Mouse (Mus musculus) neural tube, embryonic 14.5 days (tissue): ENCODE measurements at regions not wholly inside any gene's neighbourhood (a gene's known extent, or its start where the extent isn't known, plus 50 kb on each side); places are given as distances from the start of the nearest gene placed in this dataset.

Source experiments
- ATAC-seq: fragments of 200-750 bp; cut with Nextera tagmentation; 2 replicates; pipeline ENCODE4 v1.8.0; 2017; ENCODE audit warnings: low read depth, mild to moderate bottlenecking, moderate TSS enrichment, moderate library complexity
- H3K27ac ChIP-seq: fragments of 300-500 bp; sonication (generic); 2 replicates; pipeline ENCODE4 v1.5.1; 2014; ENCODE audit warnings: low read depth, mild to moderate bottlenecking, control low read depth, low read length, moderate library complexity, mixed read lengths
- H3K27me3 ChIP-seq: fragments of 300-500 bp; sonication (generic); 2 replicates; pipeline ENCODE4 v1.6.1; 2014; ENCODE audit warnings: low read length; ENCODE audit not compliant: control insufficient read depth, insufficient read depth
- H3K36me3 ChIP-seq: fragments of 300-500 bp; sonication (generic); 2 replicates; pipeline ENCODE4 v1.6.1; 2014; ENCODE audit warnings: low read length, mixed read lengths; ENCODE audit not compliant: control insufficient read depth, insufficient read depth
- H3K4me1 ChIP-seq: fragments of 300-500 bp; sonication (generic); 2 replicates; pipeline ENCODE4 v1.6.1; 2014; ENCODE audit warnings: low read length; ENCODE audit not compliant: control insufficient read depth, insufficient read depth
- H3K4me2 ChIP-seq: fragments of 300-500 bp; sonication (generic); 2 replicates; pipeline ENCODE4 v1.6.1; 2014; ENCODE audit warnings: mild to moderate bottlenecking, low read depth, low read length, control low read depth
- H3K4me3 ChIP-seq: fragments of 300-500 bp; sonication (generic); 2 replicates; pipeline ENCODE4 v1.5.1; 2014; ENCODE audit warnings: low read depth, low read length, control low read depth, mixed read lengths
- H3K9ac ChIP-seq: fragments of 300-500 bp; sonication (generic); replicated peaks from 2 replicates; pipeline ENCODE4 v1.6.1; 2014; ENCODE audit warnings: low read depth, mild to moderate bottlenecking, control low read depth, low read length, mixed read lengths
- H3K9me3 ChIP-seq: fragments of 300-500 bp; sonication (generic); 2 replicates; pipeline ENCODE4 v1.6.1; 2016; ENCODE audit warnings: low read length; ENCODE audit not compliant: control insufficient read depth
- WGBS: fragments of 180-500 bp; shearing (Covaris S2); extraction: QIAGEN DNeasy Blood & Tissue Kit; methylation state at CpG from one replicate; pipeline ENCODE4 v1.1.7; 2014; 5-methylcytosine and 5-hydroxymethylcytosine counted together

DNA sequence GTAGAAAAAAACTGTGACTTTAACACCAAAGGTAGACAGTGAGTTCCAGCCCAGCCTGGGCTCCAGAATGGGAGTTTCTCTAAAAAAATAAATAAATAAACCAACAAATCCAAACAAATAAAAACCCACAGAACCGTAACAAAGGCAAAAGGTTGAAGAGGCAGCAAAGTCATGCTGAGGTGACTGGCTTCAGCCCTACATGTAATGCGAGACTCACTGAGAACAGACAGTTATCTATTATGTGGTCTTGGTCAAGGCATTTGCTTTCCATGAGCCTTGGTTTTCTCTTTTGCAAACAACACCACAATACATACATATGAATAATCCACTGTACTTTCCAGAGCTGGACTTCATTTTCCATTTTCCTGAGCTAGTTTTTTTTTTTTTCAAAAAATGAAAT is 516.6 kb upstream of the Adam5 start:
- Histone ChIP-seq H3K36me3 (no peaks in the 10 kb centered on the region), H3K4me2 (no peak overlapping the region), H3K9me3 (no peaks in the 10 kb centered on the region), H3K4me1 (no peaks in the 10 kb centered on the region), H3K27me3 (no peaks in the 10 kb centered on the region), H3K4me3 (no peak overlapping the region), H3K27ac (no peak overlapping the region), H3K9ac (no peak overlapping the region)
- WGBS: 77% methylated on average over 2 of the region's 2 CpGs
- no peak for ATAC-seq

DNA sequence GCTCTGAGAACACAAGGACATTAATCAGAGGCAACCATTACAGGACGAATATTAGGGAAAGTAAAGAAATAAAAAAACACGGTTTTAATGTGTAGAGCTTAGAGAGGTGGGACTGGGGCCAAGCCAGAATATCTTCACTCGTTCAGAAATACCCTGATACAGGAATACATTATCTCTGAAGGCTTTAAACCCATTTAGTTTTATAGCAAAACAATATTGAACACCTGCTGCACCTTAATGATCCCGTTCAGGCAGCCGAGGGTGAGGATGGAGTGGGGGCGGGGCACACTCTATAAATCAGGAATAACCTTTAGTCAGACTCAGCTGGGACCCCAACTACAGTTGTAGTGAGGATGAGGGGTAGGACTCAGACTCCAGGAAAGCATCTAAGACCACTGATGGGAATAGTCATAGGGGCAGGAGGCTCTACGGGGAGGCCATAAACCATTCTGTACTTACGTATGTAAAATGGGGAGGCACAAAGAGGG is 508.0 kb upstream of the Adam5 start:
- H3K9ac ChIP-seq: no peak overlapping the region
- H3K4me3 ChIP-seq: no peak overlapping the region
- WGBS: 17% methylated on average over 8 of the region's 8 CpGs
- no peaks in the 10 kb centered on the region for H3K36me3 ChIP-seq
- H3K27ac ChIP-seq: peak overlapping the region; percentile 49; the same call in 1 of the 2 replicates
- no peak overlapping the region for H3K4me2 ChIP-seq
- H3K4me1 ChIP-seq: peaks cover 12% of the 10 kb centered on the region
- peak; percentile 71 for ATAC-seq
- H3K27me3 ChIP-seq: no peaks in the 10 kb centered on the region
- H3K9me3 ChIP-seq: no peaks in the 10 kb centered on the region

DNA sequence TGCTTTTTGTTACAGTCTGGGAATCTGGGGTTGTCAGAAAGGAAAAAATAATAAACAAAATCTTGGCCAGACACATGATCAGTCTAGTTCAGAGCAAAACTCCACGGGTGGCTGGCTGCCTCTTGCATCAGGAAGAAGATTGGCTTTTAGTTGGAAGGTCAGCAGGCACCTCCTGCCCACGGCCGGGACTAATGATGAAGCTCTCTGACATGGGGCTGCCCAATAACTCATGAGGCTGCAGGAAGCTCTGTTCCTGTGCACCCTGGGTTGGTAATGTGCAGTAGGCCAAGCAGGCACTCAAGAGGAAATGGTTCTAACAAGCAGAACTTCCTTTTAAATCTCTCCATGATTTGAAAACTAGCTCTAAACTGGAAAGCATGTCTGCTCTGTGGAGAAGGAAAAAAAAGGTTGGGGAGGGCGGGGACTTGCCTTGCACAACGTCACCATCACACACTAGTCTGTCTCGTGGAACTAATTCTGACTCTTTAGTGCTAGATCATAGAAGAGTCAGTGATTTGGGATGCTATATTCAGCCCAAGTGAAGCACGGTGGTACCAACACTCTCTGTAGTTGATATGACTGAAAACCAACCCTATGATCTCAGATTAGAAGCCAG is 507.1 kb upstream of the Adam5 start:
- ATAC-seq: 0 out of 2 replicates have a peak, but pooled peaks have one; percentile 5
- Histone ChIP-seq H3K4me1 (peaks cover 12% of the 10 kb centered on the region), H3K9me3 (no peaks in the 10 kb centered on the region), H3K36me3 (no peaks in the 10 kb centered on the region), H3K27ac (peak overlapping the region; percentile 49; the same call in 1 of the 2 replicates), H3K27me3 (no peaks in the 10 kb centered on the region), H3K4me2 (no peak overlapping the region), H3K4me3 (no peak overlapping the region), H3K9ac (no peak overlapping the region)
- WGBS: 45% methylated on average over 7 of the region's 7 CpGs

DNA sequence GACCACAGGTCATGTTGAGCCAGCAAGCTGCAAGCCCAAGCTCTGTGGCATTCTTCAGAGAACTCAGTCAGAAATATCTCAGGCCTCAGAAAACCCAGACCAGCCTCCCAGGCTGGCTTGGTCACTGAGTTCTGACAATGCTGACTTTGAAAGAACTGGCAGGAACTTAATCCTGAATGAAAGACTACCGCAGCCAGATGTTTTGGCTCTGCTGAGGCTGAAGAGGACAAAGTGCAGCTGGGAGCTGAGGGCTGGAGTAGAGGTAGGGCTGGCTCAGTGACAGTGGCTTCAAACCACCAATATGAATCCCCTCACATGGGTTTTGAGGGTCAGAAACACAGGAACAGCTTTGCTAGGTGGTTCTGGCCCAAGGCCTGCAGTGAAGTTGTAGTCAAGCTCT is 505.6 kb upstream of the Adam5 start:
- H3K4me1 ChIP-seq: peaks cover 12% of the 10 kb centered on the region
- H3K27me3 ChIP-seq: no peaks in the 10 kb centered on the region
- ATAC-seq: no peak
- no peak overlapping the region for H3K9ac ChIP-seq
- H3K9me3 ChIP-seq: no peaks in the 10 kb centered on the region
- no peak overlapping the region for H3K4me3 ChIP-seq
- no peak overlapping the region for H3K4me2 ChIP-seq
- no peak overlapping the region for H3K27ac ChIP-seq
- WGBS: 75% methylated on average over 1 of the region's 1 CpGs
- H3K36me3 ChIP-seq: no peaks in the 10 kb centered on the region

DNA sequence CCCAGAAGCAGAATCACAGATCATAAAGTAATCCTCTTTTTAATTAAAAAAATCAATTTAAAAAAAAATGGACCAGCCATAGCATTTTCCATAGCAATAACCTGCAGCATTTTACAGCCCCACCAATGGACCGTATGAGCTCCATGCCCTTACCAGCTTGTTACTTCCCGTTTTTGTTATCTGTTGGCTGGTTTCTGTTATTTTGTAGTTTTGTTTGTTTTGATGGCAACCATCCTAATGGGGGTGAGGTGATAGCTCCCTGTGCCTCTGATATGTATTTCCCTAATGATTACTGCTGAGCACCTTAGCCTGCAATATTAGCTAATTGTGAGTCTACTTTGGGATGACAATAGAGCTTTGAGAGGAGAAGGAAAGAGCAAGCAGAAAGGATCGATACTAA is 504.1 kb upstream of the Adam5 start:
- no peak overlapping the region for H3K27ac ChIP-seq
- no peak overlapping the region for H3K4me3 ChIP-seq
- H3K36me3 ChIP-seq: no peaks in the 10 kb centered on the region
- no peak overlapping the region for H3K4me2 ChIP-seq
- H3K9ac ChIP-seq: no peak overlapping the region
- no peaks in the 10 kb centered on the region for H3K27me3 ChIP-seq
- WGBS: 48% methylated on average over 3 of the region's 3 CpGs
- H3K9me3 ChIP-seq: no peaks in the 10 kb centered on the region
- peaks cover 12% of the 10 kb centered on the region for H3K4me1 ChIP-seq
- ATAC-seq: no peak

DNA sequence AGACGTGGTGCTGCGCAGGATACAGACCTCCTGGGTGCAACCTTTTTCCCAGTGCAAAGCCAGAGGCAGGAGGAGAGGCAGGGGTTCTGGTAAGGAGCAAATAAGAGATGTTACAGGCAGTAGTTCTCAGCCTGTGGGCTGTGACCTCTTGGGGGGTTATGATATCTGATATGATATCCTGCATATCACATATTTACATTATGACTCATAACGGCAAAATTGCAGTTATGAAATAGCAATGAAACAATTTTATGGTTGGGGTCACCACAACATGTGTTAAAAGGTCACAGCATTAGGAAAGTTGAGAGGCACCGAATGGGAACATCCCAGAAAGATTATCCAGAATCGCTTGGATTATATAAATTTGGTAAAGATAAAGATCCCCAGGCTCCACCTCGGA is 502.8 kb upstream of the Adam5 start:
- Histone ChIP-seq H3K27me3 (no peaks in the 10 kb centered on the region), H3K27ac (no peak overlapping the region), H3K4me3 (no peak overlapping the region), H3K4me2 (no peak overlapping the region), H3K9me3 (no peaks in the 10 kb centered on the region), H3K36me3 (no peaks in the 10 kb centered on the region), H3K4me1 (peaks cover 7% of the 10 kb centered on the region), H3K9ac (no peak overlapping the region)
- 81% methylated on average over 6 of the region's 6 CpGs for WGBS
- ATAC-seq: no peak

DNA sequence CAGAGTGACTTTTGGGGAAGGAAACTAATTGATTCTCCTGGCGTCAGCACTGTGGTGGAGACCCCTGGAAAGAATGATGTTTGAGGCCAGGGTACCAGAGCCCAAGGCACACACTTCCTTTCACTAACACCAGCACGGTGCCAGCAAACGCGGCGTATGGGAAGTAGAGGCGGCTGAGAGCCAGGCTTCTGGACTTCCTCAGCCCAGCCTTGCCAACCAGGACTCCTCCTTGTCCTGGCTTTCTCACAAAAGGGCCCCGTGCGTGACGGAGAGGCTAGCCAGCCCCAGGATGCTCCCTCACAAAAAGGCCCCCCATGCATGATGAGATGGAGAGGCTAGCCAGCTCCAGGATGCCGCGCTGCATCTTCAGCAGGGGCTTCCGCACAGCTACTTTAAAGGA is 502.1 kb upstream of the Adam5 start:
- H3K9ac ChIP-seq: no peak overlapping the region
- H3K27ac ChIP-seq: no peak overlapping the region
- H3K4me1 ChIP-seq: peaks cover 2% of the 10 kb centered on the region
- no peaks in the 10 kb centered on the region for H3K9me3 ChIP-seq
- no peak overlapping the region for H3K4me2 ChIP-seq
- ATAC-seq: peak; percentile 24; the same call in 1 of the 2 replicates
- no peaks in the 10 kb centered on the region for H3K27me3 ChIP-seq
- WGBS: 62% methylated on average over 12 of the region's 12 CpGs
- H3K36me3 ChIP-seq: no peaks in the 10 kb centered on the region
- H3K4me3 ChIP-seq: no peak overlapping the region

DNA sequence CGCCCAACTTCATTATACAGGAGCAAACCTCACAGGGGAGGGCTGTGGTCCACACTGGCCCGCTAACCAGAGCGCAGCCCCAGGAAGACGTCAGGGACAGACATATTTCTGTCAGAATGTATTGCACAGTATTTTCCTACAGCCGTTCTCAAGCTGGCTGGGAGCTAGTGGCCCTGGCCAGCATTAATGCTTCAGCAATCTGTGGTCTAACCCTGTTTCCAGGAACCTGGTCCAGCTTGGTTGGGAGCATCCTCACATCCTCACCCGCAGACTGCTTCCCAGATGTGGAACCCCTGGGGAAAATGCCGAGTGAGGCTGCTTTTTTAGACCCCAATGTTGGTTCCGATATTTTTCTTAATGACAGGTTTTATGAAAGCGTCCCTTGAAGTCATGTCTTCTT is 500.6 kb upstream of the Adam5 start:
- H3K36me3 ChIP-seq: no peaks in the 10 kb centered on the region
- H3K4me1 ChIP-seq: no peaks in the 10 kb centered on the region
- H3K4me2 ChIP-seq: no peak overlapping the region
- no peaks in the 10 kb centered on the region for H3K9me3 ChIP-seq
- H3K27ac ChIP-seq: no peak overlapping the region
- ATAC-seq: no peak
- 87% methylated on average over 9 of the region's 9 CpGs for WGBS
- no peak overlapping the region for H3K4me3 ChIP-seq
- no peak overlapping the region for H3K9ac ChIP-seq
- no peaks in the 10 kb centered on the region for H3K27me3 ChIP-seq

DNA sequence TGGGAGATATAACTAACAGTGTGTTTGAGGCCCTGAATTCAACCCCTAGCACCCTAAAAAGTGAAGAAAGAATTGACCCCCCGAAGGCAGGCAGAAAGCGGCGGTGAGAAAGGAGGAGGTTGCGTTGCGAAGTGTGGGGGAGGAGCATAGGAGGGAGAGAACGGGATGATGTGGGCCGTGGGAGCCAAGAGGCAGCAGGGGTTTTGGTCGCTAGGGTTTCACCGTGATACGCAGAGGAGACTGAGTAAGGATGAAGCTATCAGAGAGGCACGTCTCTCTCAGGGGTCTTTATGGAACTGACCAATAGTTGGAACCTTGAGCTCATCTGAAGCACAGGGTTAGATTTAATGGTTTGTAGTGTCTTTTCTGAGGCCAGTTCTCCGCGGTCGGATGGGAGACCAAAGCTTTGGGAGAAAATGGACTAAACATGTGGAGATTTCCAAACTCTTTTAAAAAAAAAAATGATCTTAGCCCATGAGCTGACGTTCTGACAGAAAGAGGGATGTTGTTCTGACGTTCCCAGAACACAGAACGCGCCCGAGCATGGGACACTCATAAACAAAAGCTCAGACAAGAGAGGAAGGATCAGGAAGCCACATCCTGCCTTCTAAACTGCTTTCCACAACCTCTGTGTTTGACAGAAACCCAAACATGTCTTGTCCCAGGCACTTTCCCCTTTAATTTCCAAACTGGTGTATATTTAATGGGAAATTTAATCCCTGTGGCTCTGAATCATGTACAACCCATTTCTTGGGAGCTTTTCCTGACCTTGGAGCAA is 499.7 kb upstream of the Adam5 start:
- Histone ChIP-seq H3K4me2 (no peak overlapping the region), H3K27ac (no peak overlapping the region), H3K4me3 (no peak overlapping the region), H3K9me3 (no peaks in the 10 kb centered on the region), H3K27me3 (no peaks in the 10 kb centered on the region), H3K36me3 (no peaks in the 10 kb centered on the region), H3K9ac (no peak overlapping the region), H3K4me1 (no peaks in the 10 kb centered on the region)
- WGBS: 50% methylated on average over 19 of the region's 19 CpGs
- ATAC-seq: no peak
